Mouse (Mus musculus) kidney, postnatal 0 days (tissue): ENCODE results near the gene Hnrnpul1. TPM values are rescaled to one million over a fixed set of nuclear protein-coding genes. Genes with fewer than 3 reads are reported as not detected.
A peak's percentile ranks its signal among the peaks of the same experiment; 100 is the strongest.

Source experiments
- ATAC-seq: fragments of 200-750 bp; cut with Nextera tagmentation; replicated peaks from 2 replicates; pipeline ENCODE4 v1.8.0; 2017; ENCODE audit warnings: low read depth, moderate number of reproducible peaks, moderate TSS enrichment, moderate library complexity; ENCODE audit not compliant: low FRiP score
- DNase-seq: peaks from one replicate; pipeline ENCODE4 v3.0.0-alpha.2; 2016; ENCODE audit warnings: low spot score
- H3K27ac ChIP-seq: fragments of 300-500 bp; sonication (generic); 2 replicates; pipeline ENCODE4 v1.5.1; 2014; ENCODE audit warnings: mild to moderate bottlenecking
- H3K27me3 ChIP-seq: fragments of 300-500 bp; sonication (generic); 2 replicates; pipeline ENCODE4 v1.6.1; 2014; ENCODE audit warnings: low read length, mixed read lengths; ENCODE audit not compliant: insufficient read depth
- H3K36me3 ChIP-seq: fragments of 300-500 bp; sonication (generic); 2 replicates; pipeline ENCODE4 v1.6.1; 2014; ENCODE audit warnings: low read length, mixed read lengths; ENCODE audit not compliant: insufficient read depth
- H3K4me1 ChIP-seq: fragments of 300-500 bp; sonication (generic); replicated peaks from 2 replicates; pipeline ENCODE4 v1.6.1; 2014; ENCODE audit warnings: antibody characterized with exemption, low read length, mixed read lengths; ENCODE audit not compliant: insufficient read depth
- H3K4me2 ChIP-seq: fragments of 300-500 bp; sonication (generic); 2 replicates; pipeline ENCODE4 v1.6.1; 2014; ENCODE audit warnings: mild to moderate bottlenecking, low read length, moderate library complexity, mixed read lengths
- H3K4me3 ChIP-seq: fragments of 300-500 bp; sonication (generic); replicated peaks from 2 replicates; pipeline ENCODE4 v1.5.1; 2014; ENCODE audit warnings: low read depth, low read length
- H3K9ac ChIP-seq: fragments of 300-500 bp; sonication (generic); 2 replicates; pipeline ENCODE4 v1.6.1; 2014; ENCODE audit warnings: low read depth, low read length
- H3K9me3 ChIP-seq: fragments of 300-500 bp; sonication (generic); replicated peaks from 2 replicates; pipeline ENCODE4 v1.6.1; 2016; ENCODE audit warnings: low read length, inconsistent platforms, mixed read lengths
- CTCF ChIP-seq: IDR thresholded peaks from 2 replicates; pipeline ENCODE4 v1.5.1; 2016; ENCODE audit warnings: antibody characterized with exemption, low read depth, mild to moderate bottlenecking, moderate library complexity
- WGBS: fragments of 180-500 bp; shearing (Covaris S2); extraction: QIAGEN DNeasy Blood & Tissue Kit; methylation state at CpG from one replicate; pipeline ENCODE4 v1.1.7; 2014; 5-methylcytosine and 5-hydroxymethylcytosine counted together
- polyA plus RNA-seq: library from polyadenylated mRNA; unstranded; fragments of >200 nt; fragmentation: Nextera tagmentation; extraction: Ambion mirVana; gene quantifications from 2 replicates; pipeline ENCODE4 v1.2.1, GENCODE M21; 2015

The Hnrnpul1 gene
- polyA plus RNA-seq, 1 experiment from 2014 or later, result 56.0 TPM

- WGBS, result 55% methylated on average over 6 of the region's 6 CpGs
- no peak overlapping the region for H3K9ac ChIP-seq
- TF ChIP-seq CTCF, result no peak
- no peaks in the 10 kb centered on the region for H3K27me3 ChIP-seq
- H3K4me2 ChIP-seq, result no peak overlapping the region
- peaks cover 18% of the 10 kb centered on the region for H3K4me1 ChIP-seq
- 0 out of 2 replicates have a peak overlapping the region, but pooled peaks have one; percentile 25 for H3K27ac ChIP-seq
- DNase-seq, result peak; percentile 45
- H3K36me3 ChIP-seq, result 0 out of 2 replicates have a peak, but pooled peaks cover 4% of the 10 kb centered on the region
- no peaks in the 10 kb centered on the region for H3K9me3 ChIP-seq
- H3K4me3 ChIP-seq, result no peak overlapping the region
- no peak for ATAC-seq
Measured at GRCm38 (mm10) chr7:25705801-25706251, 48.7 kb downstream of the Hnrnpul1 start.

- WGBS, result 12% methylated on average over 37 of the region's 37 CpGs
- Histone ChIP-seq H3K27ac (no peak overlapping the region), H3K9ac (peak overlapping the region; percentile 23; the same call in 1 of the 2 replicates), H3K4me3 (peak overlapping the region; percentile 9; the same call in 1 of the 2 replicates), H3K9me3 (no peaks in the 10 kb centered on the region), H3K4me2 (peak overlapping the region; percentile 48), H3K36me3 (0 out of 2 replicates have a peak, but pooled peaks cover 4% of the 10 kb centered on the region), H3K4me1 (peaks cover 18% of the 10 kb centered on the region), H3K27me3 (no peaks in the 10 kb centered on the region)
- DNase-seq (no peak), ATAC-seq (no peak; the same call in 1 of the 2 replicates)
- no peak for TF ChIP-seq CTCF
Measured at GRCm38 (mm10) chr7:25704716-25705364, 49.7 kb downstream of the Hnrnpul1 start.

- TF ChIP-seq CTCF, result no peak
- Histone ChIP-seq H3K27me3 (no peaks in the 10 kb centered on the region), H3K4me1 (peaks cover 18% of the 10 kb centered on the region), H3K9me3 (no peaks in the 10 kb centered on the region), H3K4me3 (no peak overlapping the region), H3K4me2 (no peak overlapping the region), H3K27ac (no peak overlapping the region), H3K9ac (no peak overlapping the region), H3K36me3 (0 out of 2 replicates have a peak, but pooled peaks cover 4% of the 10 kb centered on the region)
- DNase-seq (no peak), ATAC-seq (no peak)
- WGBS, result 38% methylated on average over 10 of the region's 10 CpGs
Measured at GRCm38 (mm10) chr7:25703793-25704494, 50.6 kb downstream of the Hnrnpul1 start.

- Histone ChIP-seq H3K9me3 (no peaks in the 10 kb centered on the region), H3K4me3 (no peak overlapping the region), H3K27ac (no peak overlapping the region), H3K4me1 (peaks cover 10% of the 10 kb centered on the region; the same call in 1 of the 2 replicates), H3K4me2 (no peak overlapping the region), H3K36me3 (0 out of 2 replicates have a peak, but pooled peaks cover 4% of the 10 kb centered on the region), H3K27me3 (no peaks in the 10 kb centered on the region), H3K9ac (no peak overlapping the region)
- peak; percentile 44; the same call in 1 of the 2 replicates for TF ChIP-seq CTCF
- WGBS, result 98% methylated on average over 2 of the region's 2 CpGs
- ATAC-seq (no peak), DNase-seq (no peak)
Measured at GRCm38 (mm10) chr7:25702350-25702749, 52.2 kb downstream of the Hnrnpul1 start.

GRCm38 (mm10) chr7:25700732-25701131 is 53.8 kb downstream of the Hnrnpul1 start:
- Histone ChIP-seq H3K9ac (no peak overlapping the region), H3K4me3 (no peak overlapping the region), H3K36me3 (0 out of 2 replicates have a peak, but pooled peaks cover 4% of the 10 kb centered on the region), H3K4me1 (0 out of 2 replicates have a peak, but pooled peaks cover 3% of the 10 kb centered on the region), H3K27ac (no peak overlapping the region), H3K27me3 (no peaks in the 10 kb centered on the region), H3K9me3 (no peaks in the 10 kb centered on the region), H3K4me2 (no peak overlapping the region)
- ATAC-seq, result no peak
- peak; percentile 28; the same call in 1 of the 2 replicates for TF ChIP-seq CTCF
- WGBS, result 83% methylated on average over 12 of the region's 12 CpGs
- no peak for DNase-seq

- no peak for TF ChIP-seq CTCF
- 0 out of 2 replicates have a peak, but pooled peaks cover 3% of the 10 kb centered on the region for H3K4me1 ChIP-seq
- H3K27ac ChIP-seq, result no peak overlapping the region
- DNase-seq (no peak), ATAC-seq (no peak)
- H3K36me3 ChIP-seq, result 0 out of 2 replicates have a peak, but pooled peaks cover 4% of the 10 kb centered on the region
- no peak overlapping the region for H3K9ac ChIP-seq
- H3K4me2 ChIP-seq, result no peak overlapping the region
- no peak overlapping the region for H3K4me3 ChIP-seq
- 61% methylated on average over 13 of the region's 13 CpGs for WGBS
- H3K27me3 ChIP-seq, result no peaks in the 10 kb centered on the region
- no peaks in the 10 kb centered on the region for H3K9me3 ChIP-seq
Measured at GRCm38 (mm10) chr7:25699851-25700250, 54.7 kb downstream of the Hnrnpul1 start.
